Mouse (Mus musculus): Measurements from ENCODE around the gene Grm8.
"Not testable (repeated sequence)": the region's sequence is repeated elsewhere in the genome, so short reads cannot be mapped to it uniquely, and the experiment has no call there.

Gene Grm8

GRCm38 (mm10) chr6:27887922-27888321, 247.1 kb downstream of the Grm8 start:
- DNase-seq (ENCODE audit: low read depth, low spot score) = no peak

DNA sequence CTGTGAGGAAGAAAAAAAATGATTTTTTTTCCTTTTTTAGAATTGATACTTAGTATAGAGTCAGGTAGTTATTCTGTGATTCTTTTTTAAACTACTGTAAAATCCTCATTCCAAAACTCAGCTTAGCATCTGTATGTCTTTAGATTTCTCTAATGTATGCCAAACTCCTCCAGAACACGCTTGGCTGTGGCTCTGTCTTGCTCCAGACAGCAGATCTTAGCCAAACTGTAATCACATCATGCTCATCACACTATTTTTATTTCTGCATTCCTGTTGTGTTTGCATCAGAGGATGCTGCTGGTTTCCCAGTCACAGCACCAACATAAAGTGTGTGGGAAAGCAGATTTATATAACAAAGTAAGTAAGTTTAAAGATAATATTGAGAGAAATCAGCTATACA, 249.2 kb downstream of the Grm8 start:
- DNase-seq (ENCODE audit: low read depth, low spot score) = no peak

DNA sequence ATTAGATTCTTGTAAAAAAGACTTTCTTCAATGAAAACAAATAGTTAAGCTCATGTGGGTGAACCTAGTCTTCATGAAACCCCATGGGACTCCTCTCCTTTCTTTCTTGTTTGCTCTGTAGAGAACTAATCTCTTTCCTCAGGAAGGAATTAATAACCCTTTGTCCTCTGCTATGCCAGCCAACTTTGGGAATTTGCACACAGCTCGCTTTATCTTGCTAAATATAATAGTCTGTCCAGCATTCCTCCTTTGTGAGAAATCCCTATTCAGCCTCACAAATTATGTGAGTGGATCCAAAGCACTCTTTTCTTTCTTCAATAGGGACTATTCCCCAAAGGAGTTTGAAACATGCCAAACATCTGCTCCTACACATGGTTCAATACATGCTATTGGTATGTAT, 285.3 kb downstream of the Grm8 start:
- no peak for DNase-seq (ENCODE audit: low read depth, low spot score)

DNA sequence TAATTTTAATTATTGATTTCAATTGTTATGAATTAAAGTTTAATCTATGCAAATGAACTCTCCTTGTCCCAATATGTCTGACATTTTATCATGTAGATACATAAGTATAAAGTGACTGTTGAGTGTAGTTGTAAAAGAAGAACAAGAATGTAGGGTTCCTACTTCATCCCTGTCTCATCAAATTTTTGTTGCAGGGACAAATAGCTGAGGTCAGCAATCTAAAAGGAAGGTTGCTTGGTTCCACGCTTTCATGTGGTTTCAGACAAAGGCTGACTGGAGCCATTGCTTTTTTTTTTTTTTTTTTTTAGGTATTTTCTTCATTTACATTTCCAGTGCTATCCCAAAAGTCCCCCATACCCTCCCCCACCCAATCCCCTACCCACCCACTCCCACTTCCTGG, 298.8 kb downstream of the Grm8 start:
- DNase-seq (ENCODE audit: low read depth, low spot score) = no peak

DNA sequence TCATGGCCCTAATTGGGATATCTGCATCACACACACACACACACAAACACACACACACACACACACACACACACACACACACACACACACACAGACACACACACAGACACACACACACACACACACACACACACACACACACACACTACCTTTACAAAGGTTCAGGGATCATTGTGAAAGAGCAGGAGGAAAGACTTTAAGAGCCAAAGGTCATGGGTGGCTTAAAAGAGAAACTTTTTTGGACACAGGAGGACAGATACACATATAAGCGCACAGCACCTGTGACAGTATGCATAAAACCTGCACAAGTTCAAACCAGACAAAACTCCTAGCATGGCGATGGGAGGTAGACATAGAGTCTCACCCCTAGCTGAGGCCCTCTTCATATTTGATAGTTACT, 315.2 kb downstream of the Grm8 start:
- DNase-seq (ENCODE audit: low read depth, low spot score) = not testable (repeated sequence)

DNA sequence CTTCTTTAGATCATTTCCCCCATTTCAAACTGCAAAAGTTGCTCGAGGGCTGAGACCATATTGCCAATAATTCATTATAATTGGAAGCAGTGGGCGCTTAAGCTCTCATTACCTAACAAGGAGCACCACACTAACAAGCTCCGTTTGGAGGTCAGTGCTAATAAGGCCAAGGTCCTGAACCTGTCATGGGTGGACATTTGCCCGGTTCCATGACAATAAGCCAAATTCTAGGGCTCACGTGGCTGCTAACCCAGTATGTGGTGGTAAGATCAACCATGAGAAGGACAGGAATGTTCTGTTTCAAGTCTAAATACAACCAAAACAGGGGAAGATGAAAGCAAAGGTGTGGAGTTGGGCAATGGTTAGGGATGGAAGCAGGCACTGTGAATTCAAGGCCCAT, 322.2 kb downstream of the Grm8 start:
- no peak for DNase-seq (ENCODE audit: low read depth, low spot score)

DNA sequence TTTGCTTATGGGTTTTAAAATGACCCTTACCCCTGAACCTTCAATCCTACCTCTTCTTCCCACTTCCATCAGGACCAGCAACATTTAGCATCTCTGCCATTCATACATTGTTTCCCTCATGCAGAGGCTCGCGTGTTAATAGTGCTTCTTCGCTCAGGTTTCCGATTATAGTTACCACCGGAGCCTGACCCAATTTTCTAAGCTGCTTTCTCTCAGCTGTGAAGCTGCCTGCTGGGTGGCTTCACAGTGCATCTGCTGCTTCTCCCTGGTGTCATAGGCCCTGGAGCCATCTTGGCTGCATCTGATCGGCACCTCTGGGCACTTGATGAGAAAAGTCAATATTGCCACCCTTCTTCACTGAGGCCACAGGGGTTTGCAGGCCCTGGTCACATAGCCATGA, 325.0 kb downstream of the Grm8 start:
- DNase-seq (ENCODE audit: low read depth, low spot score) = no peak

- DNase-seq (ENCODE audit: low read depth, low spot score) = no peak
Measured at GRCm38 (mm10) chr6:27806741-27807140, 328.2 kb downstream of the Grm8 start.

DNA sequence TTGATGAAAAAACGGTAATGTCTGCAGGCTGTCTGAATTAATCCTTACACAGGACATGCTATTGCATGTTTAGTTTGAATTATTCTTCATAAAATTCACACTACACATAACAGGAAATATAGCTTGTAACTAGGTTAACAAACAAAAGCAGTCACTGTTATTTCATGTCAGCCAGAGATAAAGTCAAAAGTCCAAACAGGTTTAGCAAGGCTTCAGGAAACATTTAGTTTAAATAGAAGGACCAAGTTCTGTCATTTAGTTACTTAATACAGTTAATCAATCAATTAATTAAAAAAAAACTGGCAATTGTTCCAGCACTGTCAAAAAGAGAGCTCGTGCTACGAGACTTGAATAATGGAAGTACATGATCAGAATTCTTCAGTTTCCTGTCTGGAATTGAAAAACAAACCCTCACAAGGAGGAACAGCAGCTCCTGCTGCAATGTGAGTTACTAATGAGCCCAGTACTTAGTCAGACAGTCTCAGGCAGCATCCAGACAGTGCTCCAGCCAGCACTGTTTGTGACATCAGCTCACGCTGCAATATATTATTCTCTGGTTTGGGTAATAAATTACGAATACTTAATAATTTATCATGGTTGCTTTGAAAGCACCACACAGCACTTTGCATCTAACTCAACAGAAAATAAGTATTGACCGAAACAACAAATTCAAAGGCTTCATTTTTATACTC, 334.0 kb downstream of the Grm8 start:
- no peak for DNase-seq (ENCODE audit: low read depth, low spot score)

GRCm38 (mm10) chr6:27798735-27799134, 336.2 kb downstream of the Grm8 start:
- DNase-seq (ENCODE audit: low read depth, low spot score) = no peak

GRCm38 (mm10) chr6:27789566-27789965, 345.4 kb downstream of the Grm8 start:
- DNase-seq (ENCODE audit: low read depth, low spot score) = no peak

DNA sequence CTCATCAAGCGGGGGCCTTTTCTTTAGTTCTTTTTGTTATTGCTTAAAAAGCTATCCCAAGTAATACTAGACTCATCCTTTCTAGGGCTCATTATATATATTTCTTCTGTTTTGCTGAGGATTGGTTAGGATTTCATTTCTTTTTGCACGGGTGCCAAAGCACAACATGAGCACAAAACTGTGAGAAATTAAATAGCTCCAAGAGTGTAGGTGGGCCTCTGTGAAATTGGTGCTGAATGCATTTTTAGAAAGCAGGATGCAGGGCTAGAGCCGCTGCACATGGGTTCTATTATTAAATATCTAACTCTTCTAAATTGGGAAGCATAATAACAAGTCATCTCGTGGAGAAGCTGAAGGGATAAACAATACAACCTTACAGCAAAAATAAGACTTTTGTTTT, 345.8 kb downstream of the Grm8 start:
- no peak for DNase-seq (ENCODE audit: low read depth, low spot score)

- DNase-seq (ENCODE audit: low read depth, low spot score) = no peak
Measured at GRCm38 (mm10) chr6:27782251-27782650, 352.7 kb downstream of the Grm8 start.

DNA sequence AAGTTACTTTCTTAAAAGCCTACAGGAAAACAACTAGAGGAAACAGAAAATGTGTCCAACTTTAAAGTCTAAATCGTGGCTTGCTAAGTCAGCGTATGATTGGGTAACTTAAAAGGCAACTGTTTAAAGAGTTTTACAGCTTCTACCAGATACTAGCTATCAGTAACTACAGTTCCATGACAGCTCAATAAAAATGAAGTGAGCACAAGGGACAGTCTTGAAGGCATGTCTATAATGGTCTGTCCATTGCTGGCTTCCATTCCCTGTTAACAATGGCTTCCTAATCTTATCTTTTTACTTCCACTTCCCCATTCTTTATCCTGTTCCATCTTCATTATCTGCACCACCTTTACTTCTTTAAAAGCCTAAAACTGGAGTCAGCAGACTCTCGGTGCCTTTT, 353.6 kb downstream of the Grm8 start:
- no peak for DNase-seq (ENCODE audit: low read depth, low spot score)

DNA sequence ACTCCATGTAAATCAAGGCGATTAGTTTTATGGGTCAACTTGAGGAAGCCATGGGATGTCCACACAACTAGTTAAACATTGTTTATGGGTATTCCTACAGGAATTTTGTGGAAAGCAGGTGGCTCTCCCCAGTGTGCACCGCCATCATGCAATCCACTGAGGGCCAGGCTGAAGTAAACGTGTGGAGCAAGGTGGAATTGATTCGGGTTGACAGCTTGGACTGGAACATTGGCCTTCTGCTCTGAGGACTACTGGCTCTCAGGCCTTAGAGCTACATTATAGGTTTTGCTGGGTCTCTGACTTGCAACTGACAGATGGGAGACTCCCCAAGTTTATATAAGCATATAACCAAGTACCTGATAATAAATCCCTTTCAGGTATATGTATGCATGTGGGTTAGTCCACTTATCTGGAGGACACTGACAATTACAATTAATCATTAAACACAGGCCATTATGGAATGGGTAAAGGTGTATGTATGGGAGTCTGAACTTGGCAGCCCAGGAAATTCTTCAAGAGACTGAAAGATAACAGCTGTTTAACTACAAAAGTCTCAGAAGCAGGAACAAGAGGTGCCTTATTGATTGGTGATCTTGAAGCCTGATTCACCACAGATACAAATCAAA, 359.2 kb downstream of the Grm8 start:
- DNase-seq (ENCODE audit: low read depth, low spot score) = no peak

DNA sequence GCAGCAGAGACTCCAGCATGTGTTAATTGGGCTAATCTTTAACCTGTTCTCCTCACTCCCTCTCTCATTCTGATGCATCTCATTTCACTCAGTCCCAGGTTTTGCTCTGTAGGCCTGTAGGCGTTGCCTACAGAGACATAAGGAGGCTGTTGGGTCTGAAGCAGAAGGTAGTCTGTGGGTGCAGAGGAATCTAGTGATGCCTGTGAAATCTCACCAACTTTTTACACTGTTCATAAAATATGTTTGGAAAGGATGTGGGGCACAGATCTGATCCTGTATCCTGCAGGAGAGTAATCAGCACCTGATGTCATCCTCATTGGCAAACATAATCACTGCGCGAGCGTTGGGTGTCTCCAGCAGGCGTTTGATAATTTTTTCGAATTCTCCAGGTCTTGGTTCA, 372.9 kb downstream of the Grm8 start:
- no peak for DNase-seq (ENCODE audit: low read depth, low spot score)

DNA sequence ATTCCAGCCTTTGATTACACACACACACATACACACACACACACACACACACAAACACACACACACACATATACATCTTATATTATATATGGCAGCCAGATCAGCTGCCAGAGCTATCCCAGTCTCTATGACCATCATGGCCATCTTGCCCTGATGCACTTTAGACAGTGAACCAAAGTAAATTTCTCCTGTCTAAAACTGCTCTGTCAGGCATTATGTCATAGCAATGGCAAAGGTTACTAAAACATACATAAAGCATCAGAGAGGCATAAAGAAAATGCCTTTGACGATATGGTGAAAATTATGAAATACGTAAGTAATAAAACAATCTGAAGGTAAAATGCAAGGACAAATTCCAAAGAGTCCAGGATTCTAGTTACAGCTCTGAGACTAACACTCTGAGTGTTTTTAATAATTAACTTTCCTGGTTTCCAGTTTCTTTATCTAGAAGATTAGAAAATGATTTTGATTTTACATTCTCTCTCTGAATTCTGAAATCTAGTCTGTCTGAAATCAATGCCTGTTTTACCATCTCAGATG, 381.6 kb downstream of the Grm8 start:
- DNase-seq (ENCODE audit: low read depth, low spot score) = no peak

- no peak for DNase-seq (ENCODE audit: low read depth, low spot score)
Measured at GRCm38 (mm10) chr6:27746493-27746892, 388.5 kb downstream of the Grm8 start.

- DNase-seq (ENCODE audit: low read depth, low spot score) = no peak
Measured at GRCm38 (mm10) chr6:27745693-27746451, 389.1 kb downstream of the Grm8 start.

GRCm38 (mm10) chr6:27689382-27689781, 445.6 kb downstream of the Grm8 start:
- no peak for DNase-seq (ENCODE audit: low read depth, low spot score)

GRCm38 (mm10) chr6:27661747-27662435, 473.1 kb downstream of the Grm8 start:
- DNase-seq (ENCODE audit: low read depth, low spot score) = no peak

- DNase-seq (ENCODE audit: low read depth, low spot score) = peak; percentile 42
Measured at GRCm38 (mm10) chr6:27657520-27657919, 477.5 kb downstream of the Grm8 start.

All from embryo, embryonic 11.5 days (tissue).